Mouse (Mus musculus) neural tube, embryonic 12.5 days (tissue): Measurements from ENCODE around the gene Ube2b. TPM values are rescaled to one million over a fixed set of nuclear protein-coding genes. Genes with fewer than 3 reads are reported as not detected.

Source experiments
- ATAC-seq: fragments of 200-750 bp; cut with Nextera tagmentation; 2 replicates; pipeline ENCODE4 v1.8.0; 2017; ENCODE audit warnings: low read depth, mild to moderate bottlenecking, moderate TSS enrichment, moderate library complexity; ENCODE audit not compliant: low FRiP score
- H3K27ac ChIP-seq: fragments of 300-500 bp; sonication (generic); 2 replicates; pipeline ENCODE4 v1.5.1; 2016
- H3K27me3 ChIP-seq: fragments of 300-500 bp; sonication (generic); replicated peaks from 2 replicates; pipeline ENCODE4 v1.6.1; 2016; ENCODE audit warnings: mild to moderate bottlenecking
- H3K36me3 ChIP-seq: fragments of 300-500 bp; sonication (generic); 2 replicates; pipeline ENCODE4 v1.6.1; 2016; ENCODE audit warnings: mild to moderate bottlenecking
- H3K4me1 ChIP-seq: fragments of 300-500 bp; sonication (generic); 2 replicates; pipeline ENCODE4 v1.6.1; 2016
- H3K4me2 ChIP-seq: fragments of 300-500 bp; sonication (generic); replicated peaks from 2 replicates; pipeline ENCODE4 v1.6.1; 2016; ENCODE audit warnings: mild to moderate bottlenecking
- H3K4me3 ChIP-seq: fragments of 300-500 bp; sonication (generic); 2 replicates; pipeline ENCODE4 v1.5.1; 2016
- H3K9ac ChIP-seq: fragments of 300-500 bp; sonication (generic); 2 replicates; pipeline ENCODE4 v1.6.1; 2016; ENCODE audit warnings: mild to moderate bottlenecking
- H3K9me3 ChIP-seq: fragments of 300-500 bp; sonication (generic); 2 replicates; pipeline ENCODE4 v1.6.1; 2016; ENCODE audit warnings: mild to moderate bottlenecking
- WGBS: fragments of 180-500 bp; shearing (Covaris S2); methylation state at CpG from one replicate; pipeline ENCODE4 v1.1.7; 2016; 5-methylcytosine and 5-hydroxymethylcytosine counted together
- polyA plus RNA-seq: library from polyadenylated mRNA; unstranded; fragments of >200 nt; fragmentation: Nextera tagmentation; extraction: Ambion mirVana; gene quantifications from 2 replicates; pipeline ENCODE4 v1.2.1, GENCODE M21; 2016

The Ube2b gene
- polyA plus RNA-seq: 254 and 259 TPM in 2 replicates

- Histone ChIP-seq H3K27me3 (no peaks in the 10 kb centered on the region), H3K36me3 (peaks cover 24% of the 10 kb centered on the region), H3K4me2 (peak within 1 kb of the TSS; percentile 78), H3K4me1 (peaks cover 30% of the 10 kb centered on the region), H3K27ac (peak within 1 kb of the TSS; percentile 71), H3K9ac (peak within 1 kb of the TSS; percentile 94), H3K9me3 (no peaks in the 10 kb centered on the region), H3K4me3 (peak within 1 kb of the TSS; percentile 74)
- ATAC-seq: peak; percentile 69
- WGBS: under 1% methylated on average over 58 of the region's 63 CpGs
Measured at GRCm38 (mm10) chr11:52000290-52000962, at the start of gene Ube2b. Ube2b (minus strand) TSS chr11:52000762.

- H3K9ac ChIP-seq: no peak overlapping the region
- H3K9me3 ChIP-seq: no peaks in the 10 kb centered on the region
- H3K4me3 ChIP-seq: no peak overlapping the region
- H3K4me1 ChIP-seq: peaks cover 9% of the 10 kb centered on the region
- H3K27me3 ChIP-seq: no peaks in the 10 kb centered on the region
- H3K36me3 ChIP-seq: no peaks in the 10 kb centered on the region
- H3K4me2 ChIP-seq: no peak overlapping the region
- no peak overlapping the region for H3K27ac ChIP-seq
- 32% methylated on average over 4 of the region's 4 CpGs for WGBS
- ATAC-seq: no peak
Measured at GRCm38 (mm10) chr11:52046446-52047165, 46.0 kb upstream of the Ube2b start.

GRCm38 (mm10) chr11:52044156-52044555, 43.6 kb upstream of the Ube2b start:
- 0 out of 2 replicates have a peak, but pooled peaks cover 3% of the 10 kb centered on the region for H3K36me3 ChIP-seq
- H3K9ac ChIP-seq: no peak overlapping the region
- no peak overlapping the region for H3K4me3 ChIP-seq
- H3K9me3 ChIP-seq: no peaks in the 10 kb centered on the region
- no peaks in the 10 kb centered on the region for H3K27me3 ChIP-seq
- peaks cover 9% of the 10 kb centered on the region for H3K4me1 ChIP-seq
- ATAC-seq: no peak
- H3K4me2 ChIP-seq: no peak overlapping the region
- H3K27ac ChIP-seq: no peak overlapping the region

- Histone ChIP-seq H3K9ac (no peak overlapping the region), H3K9me3 (no peaks in the 10 kb centered on the region), H3K4me3 (no peak overlapping the region), H3K36me3 (0 out of 2 replicates have a peak, but pooled peaks cover 3% of the 10 kb centered on the region), H3K4me2 (no peak overlapping the region), H3K4me1 (peaks cover 9% of the 10 kb centered on the region), H3K27ac (no peak overlapping the region), H3K27me3 (no peaks in the 10 kb centered on the region)
- 91% methylated on average over 3 of the region's 3 CpGs for WGBS
- ATAC-seq: no peak
Measured at GRCm38 (mm10) chr11:52043224-52043623, 42.7 kb upstream of the Ube2b start.

GRCm38 (mm10) chr11:52037659-52038058, 37.1 kb upstream of the Ube2b start:
- H3K27me3 ChIP-seq: no peaks in the 10 kb centered on the region
- no peak overlapping the region for H3K27ac ChIP-seq
- no peak overlapping the region for H3K9ac ChIP-seq
- H3K36me3 ChIP-seq: 0 out of 2 replicates have a peak, but pooled peaks cover 3% of the 10 kb centered on the region
- ATAC-seq: no peak
- no peaks in the 10 kb centered on the region for H3K4me1 ChIP-seq
- H3K4me3 ChIP-seq: no peak overlapping the region
- no peak overlapping the region for H3K4me2 ChIP-seq
- 56% methylated on average over 3 of the region's 3 CpGs for WGBS
- H3K9me3 ChIP-seq: no peaks in the 10 kb centered on the region

- no peak overlapping the region for H3K9ac ChIP-seq
- H3K4me2 ChIP-seq: no peak overlapping the region
- H3K27me3 ChIP-seq: no peaks in the 10 kb centered on the region
- no peaks in the 10 kb centered on the region for H3K4me1 ChIP-seq
- 89% methylated on average over 3 of the region's 3 CpGs for WGBS
- no peak for ATAC-seq
- H3K9me3 ChIP-seq: no peaks in the 10 kb centered on the region
- peaks cover 1% of the 10 kb centered on the region; the same call in 1 of the 2 replicates for H3K36me3 ChIP-seq
- H3K27ac ChIP-seq: no peak overlapping the region
- no peak overlapping the region for H3K4me3 ChIP-seq
Measured at GRCm38 (mm10) chr11:52035905-52036304, 35.3 kb upstream of the Ube2b start.

- H3K27me3 ChIP-seq: no peaks in the 10 kb centered on the region
- 90% methylated on average over 1 of the region's 1 CpGs for WGBS
- no peak overlapping the region for H3K4me2 ChIP-seq
- H3K27ac ChIP-seq: no peak overlapping the region
- no peaks in the 10 kb centered on the region; the same call in 1 of the 2 replicates for H3K36me3 ChIP-seq
- no peak overlapping the region for H3K9ac ChIP-seq
- H3K4me1 ChIP-seq: no peaks in the 10 kb centered on the region
- H3K4me3 ChIP-seq: no peak overlapping the region
- H3K9me3 ChIP-seq: no peaks in the 10 kb centered on the region
- ATAC-seq: no peak
Measured at GRCm38 (mm10) chr11:52033953-52034352, 33.4 kb upstream of the Ube2b start.

- Histone ChIP-seq H3K9me3 (no peaks in the 10 kb centered on the region), H3K4me3 (no peak overlapping the region), H3K27ac (no peak overlapping the region), H3K36me3 (no peaks in the 10 kb centered on the region; the same call in 1 of the 2 replicates), H3K9ac (no peak overlapping the region), H3K4me1 (no peaks in the 10 kb centered on the region), H3K27me3 (no peaks in the 10 kb centered on the region), H3K4me2 (no peak overlapping the region)
- 58% methylated on average over 8 of the region's 8 CpGs for WGBS
- no peak for ATAC-seq
Measured at GRCm38 (mm10) chr11:52032356-52032755, 31.8 kb upstream of the Ube2b start.

- H3K4me2 ChIP-seq: no peak overlapping the region
- no peaks in the 10 kb centered on the region for H3K4me1 ChIP-seq
- no peak overlapping the region for H3K4me3 ChIP-seq
- no peaks in the 10 kb centered on the region for H3K27me3 ChIP-seq
- no peak overlapping the region for H3K27ac ChIP-seq
- 89% methylated on average over 9 of the region's 9 CpGs for WGBS
- no peak overlapping the region for H3K9ac ChIP-seq
- no peak for ATAC-seq
- H3K9me3 ChIP-seq: no peaks in the 10 kb centered on the region
- peaks cover 4% of the 10 kb centered on the region; the same call in 1 of the 2 replicates for H3K36me3 ChIP-seq
Measured at GRCm38 (mm10) chr11:52018217-52018616, 17.7 kb upstream of the Ube2b start.

- no peaks in the 10 kb centered on the region for H3K4me1 ChIP-seq
- 80% methylated on average over 5 of the region's 5 CpGs for WGBS
- H3K27me3 ChIP-seq: no peaks in the 10 kb centered on the region
- H3K9ac ChIP-seq: no peak overlapping the region
- H3K4me2 ChIP-seq: no peak overlapping the region
- H3K9me3 ChIP-seq: no peaks in the 10 kb centered on the region
- H3K4me3 ChIP-seq: no peak overlapping the region
- H3K36me3 ChIP-seq: no peaks in the 10 kb centered on the region
- no peak for ATAC-seq
- no peak overlapping the region for H3K27ac ChIP-seq
Measured at GRCm38 (mm10) chr11:52011541-52011940, 11.0 kb upstream of the Ube2b start.

GRCm38 (mm10) chr11:52011011-52011410, 10.4 kb upstream of the Ube2b start:
- H3K4me1 ChIP-seq: no peaks in the 10 kb centered on the region
- 87% methylated on average over 11 of the region's 11 CpGs for WGBS
- H3K27me3 ChIP-seq: no peaks in the 10 kb centered on the region
- H3K36me3 ChIP-seq: no peaks in the 10 kb centered on the region
- ATAC-seq: no peak
- no peak overlapping the region for H3K4me3 ChIP-seq
- no peak overlapping the region for H3K27ac ChIP-seq
- no peaks in the 10 kb centered on the region for H3K9me3 ChIP-seq
- H3K4me2 ChIP-seq: no peak overlapping the region
- H3K9ac ChIP-seq: no peak overlapping the region

GRCm38 (mm10) chr11:52005586-52005985, 5.0 kb upstream of the Ube2b start:
- Histone ChIP-seq H3K4me3 (no peak overlapping the region), H3K9me3 (no peaks in the 10 kb centered on the region), H3K4me2 (peak overlapping the region; percentile 24; the same call in 1 of the 2 replicates), H3K27me3 (no peaks in the 10 kb centered on the region), H3K27ac (no peak overlapping the region), H3K4me1 (peaks cover 12% of the 10 kb centered on the region), H3K9ac (no peak overlapping the region), H3K36me3 (no peaks in the 10 kb centered on the region)
- 66% methylated on average over 2 of the region's 2 CpGs for WGBS
- ATAC-seq: no peak
